Mouse (Mus musculus) embryonic fibroblast, embryonic 13.5 days (primary cell): ENCODE measurements at regions not wholly inside any gene's neighbourhood (a gene's known extent, or its start where the extent isn't known, plus 50 kb on each side); places are given as distances from the start of the nearest gene placed in this dataset.

Experiments used
- CTCF ChIP-seq: IDR thresholded peaks from 2 replicates; pipeline ENCODE4 v1.5.1; 2011; ENCODE audit warnings: mild to moderate bottlenecking, control low read depth, low read length, moderate library complexity, borderline replicate concordance; ENCODE audit not compliant: insufficient read depth
- POLR2A ChIP-seq: IDR thresholded peaks from 2 replicates; pipeline ENCODE4 v1.6.1; 2011; ENCODE audit warnings: low read depth, mild to moderate bottlenecking, control low read depth, low read length, moderate library complexity

DNA sequence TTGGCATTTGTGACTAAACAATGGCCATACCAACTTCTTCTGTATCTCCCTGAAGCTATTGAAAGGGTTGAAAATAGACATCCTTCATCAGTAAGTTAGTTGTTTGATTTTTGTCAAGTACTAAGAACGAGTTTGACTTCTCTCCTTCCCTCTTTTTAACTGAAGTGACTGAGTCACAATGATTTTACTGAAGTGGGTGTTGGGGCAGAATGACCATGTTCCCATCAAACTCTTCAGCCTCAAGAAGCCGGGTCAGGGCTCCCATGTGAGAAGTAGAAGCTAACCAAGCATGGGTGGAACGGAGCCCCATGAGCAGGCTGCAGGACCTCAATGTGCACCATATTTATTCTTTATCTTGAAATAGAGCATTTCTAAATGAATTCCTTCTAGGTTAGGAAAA lies 350.7 kb upstream of the Kif2a start:
- TF ChIP-seq CTCF (no peak), POLR2A (no peak)
